Mouse (Mus musculus): Measurements from ENCODE around the gene Alkal2. TPM values are rescaled to one million over a fixed set of nuclear protein-coding genes. Genes with fewer than 3 reads are reported as not detected.

Alkal2 gene
- total RNA-seq, 2 experiments from 2014 or later = 0.44 to 0.98 TPM

DNA sequence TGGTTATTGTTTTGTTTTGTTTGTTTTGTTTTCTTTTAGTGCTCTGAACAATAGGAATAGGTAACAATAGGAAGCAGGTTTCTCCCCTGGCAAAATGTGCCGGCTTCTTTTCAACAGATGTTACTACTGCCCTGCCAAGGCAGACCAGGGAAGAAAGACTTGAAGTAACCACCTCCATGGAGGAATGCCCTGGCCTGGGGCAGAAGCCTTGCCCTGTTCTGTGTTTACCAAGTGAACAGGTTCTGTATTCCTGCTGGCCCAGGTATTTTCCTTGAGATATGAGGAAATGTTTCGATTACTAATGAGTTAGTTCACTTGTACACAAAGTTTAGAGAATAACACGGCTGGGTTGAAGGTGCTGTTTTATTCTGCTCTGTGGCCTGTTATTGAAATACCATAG, 28.7 kb downstream of the Alkal2 start:
- DNase-seq = no peak
- intact Hi-C loops (cut with DNase I) = no loop called here

DNA sequence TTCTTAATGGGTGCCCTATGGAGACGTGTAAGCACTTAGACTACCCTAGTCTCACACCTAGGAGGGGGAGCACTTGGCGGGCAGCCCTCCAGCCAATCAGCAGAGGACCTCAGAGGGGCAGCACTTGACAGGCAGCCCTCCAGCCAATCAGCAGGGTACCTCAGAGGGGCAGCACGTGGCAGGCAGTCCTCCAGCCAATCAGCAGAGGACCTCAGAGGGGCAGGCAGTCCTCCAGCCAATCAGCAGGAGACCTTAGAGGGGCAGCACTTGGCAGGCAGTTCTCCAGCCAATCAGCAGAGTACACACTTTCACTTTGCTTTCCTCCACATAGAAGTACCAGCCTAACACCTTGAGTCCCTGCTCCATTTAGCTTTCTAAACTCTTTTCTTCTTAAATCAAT, 38.3 kb downstream of the Alkal2 start:
- intact Hi-C loops (cut with DNase I) = no loop called here
- no peak for DNase-seq

DNA sequence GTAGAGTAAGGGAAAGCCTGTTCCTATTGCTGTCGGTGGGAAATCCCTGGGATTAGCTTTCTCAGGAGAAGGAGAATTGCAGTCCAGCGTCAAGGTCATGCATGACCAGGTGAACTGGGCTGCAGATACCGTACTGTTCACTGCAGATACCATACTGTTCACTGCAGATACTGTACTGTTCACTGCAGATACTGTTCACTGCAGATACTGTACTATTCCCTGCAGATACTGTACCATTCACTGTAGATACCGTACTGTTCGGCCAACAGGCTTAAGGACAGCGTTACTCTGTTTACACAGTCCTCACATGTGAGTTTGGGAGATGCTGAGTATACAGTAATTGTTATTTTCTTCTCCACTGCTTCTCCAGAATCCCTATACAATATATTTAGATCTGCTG, 44.1 kb downstream of the Alkal2 start:
- intact Hi-C loops (cut with DNase I) = no loop called here
- DNase-seq = no peak

DNA sequence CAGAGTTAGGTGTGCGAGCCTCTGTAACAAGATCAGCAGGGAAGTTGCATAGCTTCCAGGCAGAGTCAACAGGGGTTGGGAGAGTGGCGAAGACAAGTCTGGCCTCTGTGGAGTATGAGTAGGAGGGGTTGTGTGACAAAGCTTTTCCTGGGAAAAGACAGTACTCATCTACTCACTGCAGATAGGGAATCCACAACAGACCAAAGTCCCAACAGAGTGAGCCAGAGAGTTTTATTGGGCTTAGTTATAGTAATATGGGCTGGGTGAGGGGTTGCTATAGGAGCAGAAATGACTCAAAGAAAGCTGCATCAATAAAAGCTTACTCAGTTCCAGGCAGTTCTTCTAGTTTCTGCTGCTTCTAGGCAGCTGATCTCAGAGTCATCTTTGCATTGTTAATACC, 49.2 kb downstream of the Alkal2 start:
- intact Hi-C loops (cut with DNase I) = no loop called here
- DNase-seq = no peak

DNA sequence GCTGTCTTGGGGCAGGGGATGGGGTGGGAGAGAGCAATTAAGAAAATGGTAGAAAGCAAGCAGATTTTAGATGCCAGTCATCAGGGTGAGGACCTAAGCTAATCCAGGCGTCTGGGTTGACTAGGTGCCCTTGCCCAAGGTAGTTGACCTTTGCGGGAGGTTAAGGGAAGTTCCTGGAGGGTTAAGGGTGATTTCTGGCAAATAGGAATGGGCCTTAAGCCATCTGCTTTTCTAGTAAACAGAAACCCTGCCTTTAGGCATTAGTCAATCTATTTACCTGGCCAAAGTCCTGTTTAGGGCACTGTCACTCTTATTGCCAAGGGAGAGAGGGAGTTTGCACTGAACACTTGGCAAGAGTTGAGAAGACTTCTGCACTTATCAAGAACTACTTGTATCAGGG, 52.8 kb downstream of the Alkal2 start:
- intact Hi-C loops (cut with DNase I) = no loop called here
- DNase-seq = no peak

Other genes starting within 250 kb of the Alkal2 start
- gene Acp1, start 27.3 kb downstream of the Alkal2 start, total RNA-seq (2021) = 10 to 100 TPM; 28.7 to 30.6 TPM
- 1 to 10 TPM; 1.8 to 2.3 TPM for gene Sh3yl1, start 27.3 kb downstream of the Alkal2 start, total RNA-seq (2021)
- under 1 TPM; 0.35 to 0.75 TPM for gene Fam110c, start 189.5 kb downstream of the Alkal2 start, total RNA-seq (2021)

All from heart, postnatal 36 days (tissue).